Mouse (Mus musculus): ENCODE data around the gene Slit3. TPM values are rescaled to one million over a fixed set of nuclear protein-coding genes. Genes with fewer than 3 reads are reported as not detected.

Gene Slit3
- polyA plus RNA-seq, 1 experiment from 2014 or later, result 5.8 TPM

GRCm38 (mm10) chr11:35389780-35390435 is 268.9 kb downstream of the Slit3 start:
- H3K36me3 ChIP-seq (ENCODE audit: control insufficient read depth, insufficient read depth), result no peaks in the 10 kb centered on the region
- H3K9ac ChIP-seq (replicated peaks; ENCODE audit: low read depth, low read length), result no peak overlapping the region
- H3K4me3 ChIP-seq (replicated peaks; ENCODE audit: low read length), result no peak overlapping the region
- no peak overlapping the region for H3K27ac ChIP-seq (ENCODE audit: low read length)
- H3K27me3 ChIP-seq (replicated peaks; ENCODE audit: control insufficient read depth, insufficient read depth, low read length), result no peaks in the 10 kb centered on the region; the same call in 1 of the 2 replicates
- ATAC-seq, result no peak
- H3K4me2 ChIP-seq (ENCODE audit: low read length), result no peak overlapping the region
- no peaks in the 10 kb centered on the region for H3K9me3 ChIP-seq (ENCODE audit: control insufficient read depth, low read length)
- peaks cover 4% of the 10 kb centered on the region for H3K4me1 ChIP-seq (replicated peaks; ENCODE audit: control insufficient read depth, insufficient read depth, low read length)
- WGBS, result 70% methylated on average over 9 of the region's 9 CpGs

- WGBS, result 44% methylated on average over 5 of the region's 5 CpGs
- H3K4me2 ChIP-seq (ENCODE audit: low read length), result no peak overlapping the region
- H3K9ac ChIP-seq (replicated peaks; ENCODE audit: low read depth, low read length), result no peak overlapping the region
- H3K27me3 ChIP-seq (replicated peaks; ENCODE audit: control insufficient read depth, insufficient read depth, low read length), result no peaks in the 10 kb centered on the region; the same call in 1 of the 2 replicates
- no peak for ATAC-seq
- no peaks in the 10 kb centered on the region for H3K36me3 ChIP-seq (ENCODE audit: control insufficient read depth, insufficient read depth)
- no peak overlapping the region for H3K4me3 ChIP-seq (replicated peaks; ENCODE audit: low read length)
- no peaks in the 10 kb centered on the region for H3K9me3 ChIP-seq (ENCODE audit: control insufficient read depth, low read length)
- no peak overlapping the region for H3K27ac ChIP-seq (ENCODE audit: low read length)
- peaks cover 4% of the 10 kb centered on the region for H3K4me1 ChIP-seq (replicated peaks; ENCODE audit: control insufficient read depth, insufficient read depth, low read length)
These were observed 272.8 kb downstream of the Slit3 start for GRCm38 (mm10) chr11:35393815-35394214.

GRCm38 (mm10) chr11:35395376-35395775 is 274.4 kb downstream of the Slit3 start:
- no peaks in the 10 kb centered on the region; the same call in 1 of the 2 replicates for H3K27me3 ChIP-seq (replicated peaks; ENCODE audit: control insufficient read depth, insufficient read depth, low read length)
- no peak overlapping the region for H3K4me2 ChIP-seq (ENCODE audit: low read length)
- no peaks in the 10 kb centered on the region for H3K9me3 ChIP-seq (ENCODE audit: control insufficient read depth, low read length)
- no peak overlapping the region for H3K9ac ChIP-seq (replicated peaks; ENCODE audit: low read depth, low read length)
- H3K4me1 ChIP-seq (replicated peaks; ENCODE audit: control insufficient read depth, insufficient read depth, low read length), result no peaks in the 10 kb centered on the region
- no peak overlapping the region for H3K4me3 ChIP-seq (replicated peaks; ENCODE audit: low read length)
- no peaks in the 10 kb centered on the region for H3K36me3 ChIP-seq (ENCODE audit: control insufficient read depth, insufficient read depth)
- no peak overlapping the region for H3K27ac ChIP-seq (ENCODE audit: low read length)
- no peak for ATAC-seq
- WGBS, result 54% methylated on average over 8 of the region's 8 CpGs

GRCm38 (mm10) chr11:35398353-35398752 is 277.3 kb downstream of the Slit3 start:
- Histone ChIP-seq H3K4me3 (replicated peaks; ENCODE audit: low read length) (no peak overlapping the region), H3K36me3 (ENCODE audit: control insufficient read depth, insufficient read depth) (no peaks in the 10 kb centered on the region), H3K9ac (replicated peaks; ENCODE audit: low read depth, low read length) (no peak overlapping the region), H3K27ac (ENCODE audit: low read length) (no peak overlapping the region), H3K9me3 (ENCODE audit: control insufficient read depth, low read length) (no peaks in the 10 kb centered on the region), H3K27me3 (replicated peaks; ENCODE audit: control insufficient read depth, insufficient read depth, low read length) (no peaks in the 10 kb centered on the region; the same call in 1 of the 2 replicates), H3K4me2 (ENCODE audit: low read length) (no peak overlapping the region), H3K4me1 (replicated peaks; ENCODE audit: control insufficient read depth, insufficient read depth, low read length) (no peaks in the 10 kb centered on the region)
- WGBS, result 82% methylated on average over 5 of the region's 5 CpGs
- no peak for ATAC-seq

GRCm38 (mm10) chr11:35403516-35403915 is 282.5 kb downstream of the Slit3 start:
- Histone ChIP-seq H3K4me1 (replicated peaks; ENCODE audit: control insufficient read depth, insufficient read depth, low read length) (peaks cover 16% of the 10 kb centered on the region), H3K27ac (ENCODE audit: low read length) (no peak overlapping the region), H3K9me3 (ENCODE audit: control insufficient read depth, low read length) (no peaks in the 10 kb centered on the region), H3K4me2 (ENCODE audit: low read length) (no peak overlapping the region), H3K4me3 (replicated peaks; ENCODE audit: low read length) (no peak overlapping the region), H3K9ac (replicated peaks; ENCODE audit: low read depth, low read length) (no peak overlapping the region), H3K36me3 (ENCODE audit: control insufficient read depth, insufficient read depth) (no peaks in the 10 kb centered on the region), H3K27me3 (replicated peaks; ENCODE audit: control insufficient read depth, insufficient read depth, low read length) (no peaks in the 10 kb centered on the region)
- 83% methylated on average over 9 of the region's 9 CpGs for WGBS
- ATAC-seq, result no peak

GRCm38 (mm10) chr11:35406045-35406444 is 285.0 kb downstream of the Slit3 start:
- Histone ChIP-seq H3K4me3 (replicated peaks; ENCODE audit: low read length) (no peak overlapping the region), H3K36me3 (ENCODE audit: control insufficient read depth, insufficient read depth) (no peaks in the 10 kb centered on the region), H3K27me3 (replicated peaks; ENCODE audit: control insufficient read depth, insufficient read depth, low read length) (no peaks in the 10 kb centered on the region), H3K9ac (replicated peaks; ENCODE audit: low read depth, low read length) (no peak overlapping the region), H3K27ac (ENCODE audit: low read length) (no peak overlapping the region), H3K4me2 (ENCODE audit: low read length) (no peak overlapping the region), H3K4me1 (replicated peaks; ENCODE audit: control insufficient read depth, insufficient read depth, low read length) (peaks cover 16% of the 10 kb centered on the region), H3K9me3 (ENCODE audit: control insufficient read depth, low read length) (no peaks in the 10 kb centered on the region)
- no peak for ATAC-seq
- WGBS, result 15% methylated on average over 3 of the region's 3 CpGs

- no peak overlapping the region for H3K27ac ChIP-seq (ENCODE audit: low read length)
- 34% methylated on average over 6 of the region's 6 CpGs for WGBS
- no peaks in the 10 kb centered on the region for H3K27me3 ChIP-seq (replicated peaks; ENCODE audit: control insufficient read depth, insufficient read depth, low read length)
- peaks cover 16% of the 10 kb centered on the region for H3K4me1 ChIP-seq (replicated peaks; ENCODE audit: control insufficient read depth, insufficient read depth, low read length)
- peak; percentile 27; the same call in 1 of the 2 replicates for ATAC-seq
- H3K4me2 ChIP-seq (ENCODE audit: low read length), result no peak overlapping the region
- H3K36me3 ChIP-seq (ENCODE audit: control insufficient read depth, insufficient read depth), result no peaks in the 10 kb centered on the region
- no peak overlapping the region for H3K4me3 ChIP-seq (replicated peaks; ENCODE audit: low read length)
- no peak overlapping the region for H3K9ac ChIP-seq (replicated peaks; ENCODE audit: low read depth, low read length)
- H3K9me3 ChIP-seq (ENCODE audit: control insufficient read depth, low read length), result no peaks in the 10 kb centered on the region
These were observed 285.5 kb downstream of the Slit3 start for GRCm38 (mm10) chr11:35406522-35406921.

- Histone ChIP-seq H3K4me2 (ENCODE audit: low read length) (no peak overlapping the region), H3K9me3 (ENCODE audit: control insufficient read depth, low read length) (no peaks in the 10 kb centered on the region), H3K27ac (ENCODE audit: low read length) (no peak overlapping the region), H3K36me3 (ENCODE audit: control insufficient read depth, insufficient read depth) (no peaks in the 10 kb centered on the region), H3K9ac (replicated peaks; ENCODE audit: low read depth, low read length) (no peak overlapping the region), H3K4me3 (replicated peaks; ENCODE audit: low read length) (no peak overlapping the region), H3K27me3 (replicated peaks; ENCODE audit: control insufficient read depth, insufficient read depth, low read length) (no peaks in the 10 kb centered on the region), H3K4me1 (replicated peaks; ENCODE audit: control insufficient read depth, insufficient read depth, low read length) (peaks cover 16% of the 10 kb centered on the region)
- WGBS, result 38% methylated on average over 12 of the region's 12 CpGs
- ATAC-seq, result peak; percentile 91
These were observed 286.5 kb downstream of the Slit3 start for GRCm38 (mm10) chr11:35407341-35408154.

- H3K36me3 ChIP-seq (ENCODE audit: control insufficient read depth, insufficient read depth), result no peaks in the 10 kb centered on the region
- peaks cover 16% of the 10 kb centered on the region for H3K4me1 ChIP-seq (replicated peaks; ENCODE audit: control insufficient read depth, insufficient read depth, low read length)
- H3K9me3 ChIP-seq (ENCODE audit: control insufficient read depth, low read length), result no peaks in the 10 kb centered on the region
- H3K4me2 ChIP-seq (ENCODE audit: low read length), result no peak overlapping the region
- no peaks in the 10 kb centered on the region for H3K27me3 ChIP-seq (replicated peaks; ENCODE audit: control insufficient read depth, insufficient read depth, low read length)
- H3K9ac ChIP-seq (replicated peaks; ENCODE audit: low read depth, low read length), result no peak overlapping the region
- no peak overlapping the region for H3K27ac ChIP-seq (ENCODE audit: low read length)
- 63% methylated on average over 3 of the region's 3 CpGs for WGBS
- H3K4me3 ChIP-seq (replicated peaks; ENCODE audit: low read length), result no peak overlapping the region
- ATAC-seq, result no peak
These were observed 289.4 kb downstream of the Slit3 start for GRCm38 (mm10) chr11:35410431-35410830.
